In genomic region chr17:43128305-43128704, GRCm38 (mm10) we compare ENCODE assay signal across 18 mouse cellular contexts.
"Had no signal": no experiment of that assay in that cellular context is flagged by ENCODE, and none has a peak within 500 bp of the region (broad histone marks: within the 10 kb centered on the region; RNA-seq: fewer than 3 reads in every experiment).

No protein-coding gene starts in this region.

- DNase-seq: liver, postnatal 0 days; lung, adult 2 months; lung, postnatal 14 days; lung, postnatal 36 days; right cerebral cortex, postnatal 14 days; thymus, adult 2 months; thymus, postnatal 25 days; thymus, postnatal 4 days had no signal

- H3K4me2 ChIP-seq: lung, embryonic 15.5 days; midbrain, embryonic 11.5 days; midbrain, embryonic 13.5 days; midbrain, embryonic 15.5 days; neural tube, embryonic 12.5 days; stomach, embryonic 15.5 days had no signal

- H3K4me1 ChIP-seq: midbrain, embryonic 13.5 days; midbrain, embryonic 15.5 days; neural tube, embryonic 12.5 days had no signal

- H3K9ac ChIP-seq: liver, postnatal 0 days; lung, embryonic 15.5 days; midbrain, embryonic 13.5 days; midbrain, embryonic 15.5 days; neural tube, embryonic 12.5 days; stomach, embryonic 15.5 days had no signal

- H3K4me3 ChIP-seq: lung, embryonic 15.5 days; megakaryocyte, embryonic 14.5 days; midbrain, embryonic 13.5 days; midbrain, embryonic 15.5 days; neural tube, embryonic 12.5 days; stomach, embryonic 15.5 days had no signal

- ATAC-seq: liver, postnatal 0 days; lung, postnatal 0 days; midbrain, embryonic 13.5 days; midbrain, embryonic 15.5 days had no signal

- H3K27ac ChIP-seq: lung, embryonic 15.5 days; macrophage; midbrain, embryonic 13.5 days; midbrain, embryonic 15.5 days; neural tube, embryonic 12.5 days; stomach, embryonic 15.5 days; stomach, postnatal 0 days had no signal

- H3K27me3 ChIP-seq: lung, embryonic 15.5 days; megakaryocyte, embryonic 14.5 days; midbrain, embryonic 13.5 days; midbrain, embryonic 15.5 days; neural tube, embryonic 12.5 days; stomach, embryonic 15.5 days had no signal

- H3K36me3 ChIP-seq: lung, embryonic 15.5 days; midbrain, embryonic 13.5 days; midbrain, embryonic 15.5 days; neural tube, embryonic 12.5 days; stomach, embryonic 15.5 days had no signal

- H3K9me3 ChIP-seq: lung, embryonic 15.5 days; midbrain, embryonic 15.5 days; neural tube, embryonic 12.5 days; stomach, embryonic 15.5 days had no signal
